Mouse (Mus musculus): ENCODE data around the gene Tmco3. TPM values are rescaled to one million over a fixed set of nuclear protein-coding genes. Genes with fewer than 3 reads are reported as not detected.

Gene Tmco3
- total and polyA plus RNA-seq, 2 experiments from 2014 or later = 23.5 to 31.4 TPM

DNA sequence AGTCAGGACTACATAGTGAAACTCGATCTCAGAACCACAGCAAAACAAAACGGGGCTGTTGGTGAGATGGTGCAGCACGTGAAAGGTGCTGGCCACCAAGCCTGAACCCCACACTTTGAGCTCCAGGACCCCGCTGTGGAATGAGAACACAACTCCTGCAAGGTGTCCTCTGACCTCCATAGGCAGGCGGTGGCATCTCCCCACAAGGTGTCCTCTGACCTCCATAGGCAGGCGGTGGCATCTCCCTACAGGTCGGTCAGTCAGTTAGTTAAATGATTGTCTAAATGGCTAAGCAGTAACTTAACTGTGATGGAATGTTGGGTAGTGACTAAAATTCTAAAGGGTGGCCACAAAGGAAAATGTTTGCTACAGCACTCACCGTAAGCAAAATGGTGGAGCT, 11.6 kb downstream of the Tmco3 start:
- H3K9ac ChIP-seq (replicated peaks; ENCODE audit: low read length, poor library complexity, severe bottlenecking) = no peak overlapping the region
- ATAC-seq (ENCODE audit: low FRiP score) = no peak
- H3K4me1 ChIP-seq (ENCODE audit: insufficient read depth, low read length) = no peaks in the 10 kb centered on the region
- H3K4me2 ChIP-seq (ENCODE audit: low read depth, low read length, poor library complexity, severe bottlenecking) = no peak overlapping the region
- H3K9me3 ChIP-seq (ENCODE audit: low read length) = no peaks in the 10 kb centered on the region
- no peaks in the 10 kb centered on the region for H3K27me3 ChIP-seq (ENCODE audit: insufficient read depth, low read length)
- DNase-seq (ENCODE audit: low spot score) = no peak
- H3K4me3 ChIP-seq (ENCODE audit: low read depth, low read length) = no peak overlapping the region
- H3K36me3 ChIP-seq (ENCODE audit: insufficient read depth, low read length) = peaks cover 69% of the 10 kb centered on the region
- no peak overlapping the region for H3K27ac ChIP-seq (ENCODE audit: low read depth, low read length)
- 99% methylated on average over 8 of the region's 8 CpGs for WGBS
- no peak for TF ChIP-seq CTCF (IDR thresholded peaks at IDR 0.05)

DNA sequence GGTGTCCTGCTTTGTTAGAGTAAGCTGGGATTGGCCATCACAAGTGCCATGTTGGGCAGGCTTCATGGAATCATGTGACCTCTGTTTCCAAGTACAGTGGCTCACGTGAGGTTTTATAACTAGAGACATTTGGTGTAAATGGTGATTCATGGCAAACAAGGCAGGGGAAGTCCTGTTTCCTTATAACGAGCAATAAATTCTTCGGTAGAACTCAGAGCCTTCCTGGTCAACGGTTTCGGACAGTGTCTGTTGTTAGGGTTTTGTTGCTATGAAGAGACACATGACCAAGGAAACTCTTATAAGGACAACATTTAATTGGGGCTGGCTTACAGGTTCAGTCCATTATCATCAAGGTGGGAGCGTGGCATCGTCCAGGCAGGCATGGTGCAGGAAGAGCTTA, 13.0 kb downstream of the Tmco3 start:
- Histone ChIP-seq H3K36me3 (ENCODE audit: insufficient read depth, low read length) (peaks cover 69% of the 10 kb centered on the region), H3K9ac (replicated peaks; ENCODE audit: low read length, poor library complexity, severe bottlenecking) (no peak overlapping the region), H3K27me3 (ENCODE audit: insufficient read depth, low read length) (no peaks in the 10 kb centered on the region), H3K27ac (ENCODE audit: low read depth, low read length) (no peak overlapping the region), H3K4me2 (ENCODE audit: low read depth, low read length, poor library complexity, severe bottlenecking) (no peak overlapping the region), H3K9me3 (ENCODE audit: low read length) (no peaks in the 10 kb centered on the region), H3K4me1 (ENCODE audit: insufficient read depth, low read length) (no peaks in the 10 kb centered on the region), H3K4me3 (ENCODE audit: low read depth, low read length) (no peak overlapping the region)
- TF ChIP-seq CTCF (IDR thresholded peaks at IDR 0.05) = no peak
- ATAC-seq (ENCODE audit: low FRiP score) = no peak
- 96% methylated on average over 7 of the region's 7 CpGs for WGBS
- no peak for DNase-seq (ENCODE audit: low spot score)

DNA sequence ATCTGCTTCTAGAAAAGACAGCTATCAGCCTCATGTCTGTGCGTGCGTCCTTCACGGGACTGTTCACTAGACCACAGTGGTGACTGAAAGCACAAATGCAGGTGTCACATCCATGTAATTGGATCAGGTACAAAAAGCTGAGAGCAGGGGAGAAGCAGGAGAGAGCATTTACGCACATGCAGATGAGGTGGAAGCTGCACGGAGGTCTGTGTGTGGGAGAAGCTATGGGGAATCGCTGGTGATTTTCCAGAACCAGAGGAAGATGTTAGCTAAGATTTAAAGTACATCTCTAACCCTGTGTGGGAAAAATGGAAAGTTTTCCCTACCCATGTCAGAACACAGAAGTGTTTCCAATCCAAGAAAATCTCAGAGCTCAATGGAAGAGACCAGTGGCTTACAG, 17.5 kb downstream of the Tmco3 start:
- 86% methylated on average over 6 of the region's 6 CpGs for WGBS
- H3K4me3 ChIP-seq (ENCODE audit: low read depth, low read length) = no peak overlapping the region
- H3K4me2 ChIP-seq (ENCODE audit: low read depth, low read length, poor library complexity, severe bottlenecking) = no peak overlapping the region
- H3K36me3 ChIP-seq (ENCODE audit: insufficient read depth, low read length) = peaks cover 59% of the 10 kb centered on the region
- DNase-seq (ENCODE audit: low spot score) (no peak), ATAC-seq (ENCODE audit: low FRiP score) (no peak)
- H3K9ac ChIP-seq (replicated peaks; ENCODE audit: low read length, poor library complexity, severe bottlenecking) = no peak overlapping the region
- no peak for TF ChIP-seq CTCF (IDR thresholded peaks at IDR 0.05)
- no peaks in the 10 kb centered on the region for H3K9me3 ChIP-seq (ENCODE audit: low read length)
- no peak overlapping the region for H3K27ac ChIP-seq (ENCODE audit: low read depth, low read length)
- no peaks in the 10 kb centered on the region for H3K4me1 ChIP-seq (ENCODE audit: insufficient read depth, low read length)
- H3K27me3 ChIP-seq (ENCODE audit: insufficient read depth, low read length) = no peaks in the 10 kb centered on the region

DNA sequence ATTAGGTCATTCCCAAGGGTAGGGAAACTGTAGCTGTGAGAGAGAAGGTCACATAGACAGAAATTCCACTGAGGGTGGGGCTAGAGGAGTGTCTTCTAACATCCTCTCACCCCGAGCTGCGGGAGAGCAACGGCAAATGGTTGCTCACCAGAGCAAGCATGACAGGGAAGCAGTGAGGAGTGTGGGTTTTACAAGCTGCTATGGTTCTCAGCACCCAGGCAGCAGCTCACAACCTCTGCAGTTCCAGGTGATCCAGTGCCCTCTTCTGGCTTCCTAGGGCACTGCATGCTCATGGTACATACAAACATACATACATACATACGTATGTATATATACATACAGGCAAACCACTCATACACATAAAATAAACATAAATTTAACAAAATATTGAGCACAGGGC, 17.9 kb downstream of the Tmco3 start:
- no peak for DNase-seq (ENCODE audit: low spot score)
- Histone ChIP-seq H3K9ac (replicated peaks; ENCODE audit: low read length, poor library complexity, severe bottlenecking) (no peak overlapping the region), H3K4me2 (ENCODE audit: low read depth, low read length, poor library complexity, severe bottlenecking) (no peak overlapping the region), H3K27ac (ENCODE audit: low read depth, low read length) (no peak overlapping the region), H3K9me3 (ENCODE audit: low read length) (no peaks in the 10 kb centered on the region), H3K36me3 (ENCODE audit: insufficient read depth, low read length) (peaks cover 57% of the 10 kb centered on the region), H3K4me1 (ENCODE audit: insufficient read depth, low read length) (no peaks in the 10 kb centered on the region), H3K4me3 (ENCODE audit: low read depth, low read length) (no peak overlapping the region), H3K27me3 (ENCODE audit: insufficient read depth, low read length) (no peaks in the 10 kb centered on the region)
- no peak for ATAC-seq (ENCODE audit: low FRiP score)
- TF ChIP-seq CTCF (IDR thresholded peaks at IDR 0.05) = peak; percentile 36
- WGBS = 96% methylated on average over 4 of the region's 4 CpGs

DNA sequence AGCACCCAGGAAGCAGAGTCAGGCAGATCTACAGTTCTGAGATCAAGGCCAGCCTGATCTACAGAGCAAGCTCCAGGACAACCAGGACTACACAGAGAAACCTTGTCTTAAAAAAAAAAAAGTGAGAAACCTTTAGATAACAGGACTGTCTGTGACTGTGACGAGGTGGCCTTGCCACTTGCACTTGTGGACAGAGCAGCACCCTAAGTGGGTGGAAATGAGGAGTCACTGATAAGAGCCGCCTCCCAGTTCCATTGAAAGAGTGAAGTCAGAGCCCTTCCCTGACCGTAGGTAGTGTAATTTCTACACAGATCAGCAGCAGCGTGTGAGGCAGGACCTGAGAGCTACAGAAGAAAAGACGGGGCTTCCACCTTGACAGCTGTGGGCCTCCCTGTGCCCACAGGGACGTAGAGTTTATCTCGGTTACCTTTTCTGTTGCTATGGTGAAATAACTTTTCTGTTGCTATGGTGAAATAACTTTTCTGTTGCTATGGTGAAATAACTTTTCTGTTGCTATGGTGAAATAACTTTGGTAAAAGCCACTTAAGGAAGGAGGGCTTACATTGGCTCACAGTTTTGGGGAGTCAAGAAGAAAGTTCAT, 18.4 kb downstream of the Tmco3 start:
- ATAC-seq (ENCODE audit: low FRiP score) (no peak), DNase-seq (ENCODE audit: low spot score) (no peak)
- H3K9me3 ChIP-seq (ENCODE audit: low read length) = no peaks in the 10 kb centered on the region
- 71% methylated on average over 7 of the region's 7 CpGs for WGBS
- no peak overlapping the region for H3K4me2 ChIP-seq (ENCODE audit: low read depth, low read length, poor library complexity, severe bottlenecking)
- no peak overlapping the region for H3K27ac ChIP-seq (ENCODE audit: low read depth, low read length)
- no peak for TF ChIP-seq CTCF (IDR thresholded peaks at IDR 0.05)
- no peak overlapping the region for H3K9ac ChIP-seq (replicated peaks; ENCODE audit: low read length, poor library complexity, severe bottlenecking)
- H3K27me3 ChIP-seq (ENCODE audit: insufficient read depth, low read length) = no peaks in the 10 kb centered on the region
- peaks cover 57% of the 10 kb centered on the region for H3K36me3 ChIP-seq (ENCODE audit: insufficient read depth, low read length)
- H3K4me1 ChIP-seq (ENCODE audit: insufficient read depth, low read length) = no peaks in the 10 kb centered on the region
- H3K4me3 ChIP-seq (ENCODE audit: low read depth, low read length) = no peak overlapping the region

DNA sequence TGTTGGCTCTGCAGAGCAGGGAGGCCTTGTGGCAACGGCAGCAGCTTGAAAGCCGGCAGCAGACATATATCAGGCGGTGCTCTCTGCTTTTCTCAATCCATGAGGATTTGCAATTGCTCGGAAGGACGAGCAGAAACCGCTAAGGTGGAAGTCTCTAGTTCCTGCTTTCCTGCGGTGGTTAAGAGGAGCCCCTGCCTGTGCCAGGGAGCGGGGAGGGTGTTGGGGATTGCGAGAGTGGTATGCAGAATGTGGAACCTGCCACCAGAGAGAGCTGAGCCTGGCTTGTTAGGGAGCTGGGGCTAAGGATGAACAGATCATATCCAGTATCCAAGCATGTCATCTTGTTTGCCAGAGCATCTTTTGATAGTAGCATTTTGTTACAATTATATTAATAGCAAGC, 18.9 kb downstream of the Tmco3 start:
- Histone ChIP-seq H3K4me2 (ENCODE audit: low read depth, low read length, poor library complexity, severe bottlenecking) (no peak overlapping the region), H3K27me3 (ENCODE audit: insufficient read depth, low read length) (no peaks in the 10 kb centered on the region), H3K4me3 (ENCODE audit: low read depth, low read length) (no peak overlapping the region), H3K27ac (ENCODE audit: low read depth, low read length) (no peak overlapping the region), H3K9ac (replicated peaks; ENCODE audit: low read length, poor library complexity, severe bottlenecking) (no peak overlapping the region), H3K9me3 (ENCODE audit: low read length) (no peaks in the 10 kb centered on the region), H3K36me3 (ENCODE audit: insufficient read depth, low read length) (peaks cover 51% of the 10 kb centered on the region), H3K4me1 (ENCODE audit: insufficient read depth, low read length) (no peaks in the 10 kb centered on the region)
- ATAC-seq (ENCODE audit: low FRiP score) = no peak
- DNase-seq (ENCODE audit: low spot score) = no peak
- WGBS = 85% methylated on average over 9 of the region's 9 CpGs
- TF ChIP-seq CTCF (IDR thresholded peaks at IDR 0.05) = no peak
